Mouse (Mus musculus) stomach, postnatal 0 days (tissue): ENCODE measurements around the gene Nelfe.
"Not testable (repeated sequence)": the region's sequence is repeated elsewhere in the genome, so short reads cannot be mapped to it uniquely, and the experiment has no call there.

Source experiments
- CTCF ChIP-seq: IDR thresholded peaks from 2 replicates; pipeline ENCODE4 v1.5.1; 2016; ENCODE audit warnings: antibody characterized with exemption, low read depth, mild to moderate bottlenecking, moderate library complexity
- EP300 ChIP-seq: optimal IDR thresholded peaks from 2 replicates; pipeline ENCODE3; 2016; ENCODE audit warnings: antibody characterized with exemption

- TF ChIP-seq CTCF = peak; percentile 74
- not testable (repeated sequence) for TF ChIP-seq EP300
Measured at GRCm38 (mm10) chr17:34813747-34814146, 36.4 kb upstream of the Nelfe start.
